Comparison of ENCODE assay signal across 9 mouse cellular contexts in genomic region chr1:191461811-191462491, GRCm38 (mm10). TPM values are rescaled to one million over a fixed set of nuclear protein-coding genes. Genes with fewer than 3 reads are reported as not detected.
DNase-seq lines count a peak whose midpoint lies in the region; ATAC-seq lines count a peak whose summit lies in the region.
"Had no signal": no experiment of that assay in that cellular context is flagged by ENCODE, and none has a peak within 500 bp of the region (broad histone marks: within the 10 kb centered on the region; RNA-seq: fewer than 3 reads in every experiment).

No protein-coding gene starts in this region.

- no peak overlapping the region for H3K9ac ChIP-seq in midbrain, embryonic 15.5 days
- H3K9ac ChIP-seq in heart, embryonic 14.5 days (ENCODE audit: low read length) = peak overlapping the region; percentile 64
- H3K9ac ChIP-seq in kidney, embryonic 15.5 days = 0 out of 2 replicates have a peak overlapping the region, but pooled peaks have one; percentile 21

- WGBS in midbrain, embryonic 10.5 days = 26% methylated on average over 9 of the region's 9 CpGs
- WGBS in midbrain, embryonic 15.5 days = 11% methylated on average over 9 of the region's 9 CpGs
- 3% methylated on average over 9 of the region's 9 CpGs for WGBS in heart, embryonic 14.5 days
- WGBS in kidney, embryonic 15.5 days = 1% methylated on average over 9 of the region's 9 CpGs

- no peaks in the 10 kb centered on the region for H3K27me3 ChIP-seq in midbrain, embryonic 10.5 days (ENCODE audit: low read depth, poor library complexity, severe bottlenecking)
- H3K27me3 ChIP-seq in midbrain, embryonic 15.5 days (replicated peaks) = no peaks in the 10 kb centered on the region
- H3K27me3 ChIP-seq in heart, embryonic 14.5 days (ENCODE audit: control insufficient read depth, insufficient read depth, low read length) = no peaks in the 10 kb centered on the region
- no peaks in the 10 kb centered on the region for H3K27me3 ChIP-seq in kidney, embryonic 15.5 days

- no peak for DNase-seq in midbrain, embryonic 10.5 days (ENCODE audit: low spot score)
- peak; percentile 65 to 82 for DNase-seq in lung, postnatal 4 days
- DNase-seq in layer of hippocampus, postnatal 10 days (ENCODE audit: low spot score in 2 of 2) = no peak
- DNase-seq in thymus, adult 18-20 months = no peak

- H3K36me3 ChIP-seq in midbrain, embryonic 10.5 days = no peaks in the 10 kb centered on the region
- H3K36me3 ChIP-seq in midbrain, embryonic 15.5 days (replicated peaks) = no peaks in the 10 kb centered on the region
- H3K36me3 ChIP-seq in heart, embryonic 14.5 days (ENCODE audit: control insufficient read depth, insufficient read depth, low read length) = no peaks in the 10 kb centered on the region
- no peaks in the 10 kb centered on the region for H3K36me3 ChIP-seq in kidney, embryonic 15.5 days

- no peak for ATAC-seq in midbrain, embryonic 15.5 days (replicated peaks)
- peak; percentile 82 for ATAC-seq in heart, embryonic 14.5 days (ENCODE audit: insufficient number of reproducible peaks, insufficient read depth, low FRiP score, low read depth)
- ATAC-seq in kidney, embryonic 15.5 days (replicated peaks; ENCODE audit: low FRiP score) = peak; percentile 89
- ATAC-seq in megakaryocyte progenitor cell, adult 5-6 weeks (replicated peaks; ENCODE audit: poor library complexity) = no peak

- peak overlapping the region; percentile 78 for H3K27ac ChIP-seq in midbrain, embryonic 10.5 days (replicated peaks)
- H3K27ac ChIP-seq in midbrain, embryonic 15.5 days = no peak overlapping the region
- H3K27ac ChIP-seq in heart, embryonic 14.5 days (replicated peaks in 1 of 2; ENCODE audit: control insufficient read depth in 1 of 2, insufficient read depth in 1 of 2, low read depth in 2 of 2, low read length in 2 of 2) = peak overlapping the region; percentile 88 to 92
- H3K27ac ChIP-seq in kidney, embryonic 15.5 days = peak overlapping the region; percentile 79

- no peak overlapping the region for H3K4me2 ChIP-seq in midbrain, embryonic 15.5 days
- H3K4me2 ChIP-seq in heart, embryonic 14.5 days (ENCODE audit: low read length) = peak overlapping the region; percentile 61
- H3K4me2 ChIP-seq in kidney, embryonic 15.5 days = peak overlapping the region; percentile 50

- no peaks in the 10 kb centered on the region for H3K9me3 ChIP-seq in midbrain, embryonic 10.5 days (replicated peaks)
- H3K9me3 ChIP-seq in midbrain, embryonic 15.5 days = no peaks in the 10 kb centered on the region
- H3K9me3 ChIP-seq in heart, embryonic 14.5 days (ENCODE audit: control insufficient read depth, low read length) = no peaks in the 10 kb centered on the region
- H3K9me3 ChIP-seq in kidney, embryonic 15.5 days (replicated peaks) = no peaks in the 10 kb centered on the region

- H3K4me3 ChIP-seq in midbrain, embryonic 10.5 days = 0 out of 2 replicates have a peak overlapping the region, but pooled peaks have one; percentile 10
- no peak overlapping the region for H3K4me3 ChIP-seq in midbrain, embryonic 15.5 days
- H3K4me3 ChIP-seq in heart, embryonic 14.5 days (ENCODE audit: control insufficient read depth in 1 of 2, insufficient read depth in 1 of 2, low read depth in 1 of 2, low read length in 2 of 2) = peak overlapping the region in 1 of 2 experiments; percentile 4; a peak in 1 of 4 replicates
- H3K4me3 ChIP-seq in kidney, embryonic 15.5 days (replicated peaks) = peak overlapping the region; percentile 17; the same call in 1 of the 2 replicates
- H3K4me3 ChIP-seq: erythroblast, embryonic 14.5 days had no signal

- H3K4me1 ChIP-seq in midbrain, embryonic 10.5 days = peaks cover 12% of the 10 kb centered on the region
- H3K4me1 ChIP-seq in midbrain, embryonic 15.5 days = peaks cover 8% of the 10 kb centered on the region
- H3K4me1 ChIP-seq in heart, embryonic 14.5 days (ENCODE audit: control insufficient read depth in 2 of 2, insufficient read depth in 2 of 2, low read length in 2 of 2) = peaks cover 37 to 59% of the 10 kb centered on the region in 2 experiments
- H3K4me1 ChIP-seq in kidney, embryonic 15.5 days = peaks cover 18% of the 10 kb centered on the region

RNA-seq across cellular contexts. Expression of gene Ppp2r5a, which starts 58.9 kb away (rescaled TPM):
- polyA plus RNA-seq in midbrain, embryonic 10.5 days (2016; fragmentation: Nextera tagmentation; extraction: Ambion mirVana) = 8.5 and 11.8 TPM in 2 replicates
- 8.3 and 9.4 TPM in 2 replicates for polyA plus RNA-seq in midbrain, embryonic 15.5 days (2015; fragmentation: Nextera tagmentation; extraction: Ambion mirVana)
- polyA plus RNA-seq in heart, embryonic 14.5 days (2014; fragmentation: Nextera tagmentation; extraction: Ambion mirVana) = 55.0 and 62.4 TPM in 2 replicates
- 17.7 and 17.8 TPM in 2 replicates for polyA plus RNA-seq in kidney, embryonic 15.5 days (2015; fragmentation: Nextera tagmentation; extraction: Ambion mirVana)
- total RNA-seq in layer of hippocampus, postnatal 10 days (2021) = 10 to 100 TPM; 56.0 to 59.1 TPM
- 124 and 129 TPM in 2 replicates for total RNA-seq in megakaryocyte progenitor cell, adult 5-6 weeks (2015)
- 125 and 139 TPM in 2 replicates for total RNA-seq in megakaryocyte progenitor cell, adult 5-6 weeks (2017)

Comparison
In these comparisons a context has a peak if more than half of its experiments do, and no peak if none do; other contexts are left out.
1. DNase-seq: peak in lung, postnatal 4 days (2 of 2); none in midbrain, embryonic 10.5 days (single experiment), layer of hippocampus, postnatal 10 days (0 of 2) and thymus, adult 18-20 months (0 of 2).
2. ATAC-seq: peak in heart, embryonic 14.5 days (single experiment) and kidney, embryonic 15.5 days (single experiment); none in midbrain, embryonic 15.5 days (single experiment) and megakaryocyte progenitor cell, adult 5-6 weeks (single experiment).